ENCODE assay signal across 7 mouse cellular contexts in genomic region chr13:99344599-99345575, GRCm38 (mm10). TPM values are rescaled to one million over a fixed set of nuclear protein-coding genes. Genes with fewer than 3 reads are reported as not detected.
DNase-seq lines count a peak whose midpoint lies in the region; ATAC-seq and TF ChIP-seq lines count a peak whose summit lies in the region.

Gene Ptcd2, minus strand, starts transcription at chr13:99344705.
Gene Mrps27, plus strand, starts transcription at chr13:99344786.

- DNase-seq in adrenal gland, postnatal 10 days, result peak; percentile 99
- peak; percentile 98 for DNase-seq in embryonic facial prominence, embryonic 10.5 days (ENCODE audit: low spot score)
- no peak for DNase-seq in gonadal fat pad, adult 2 months (ENCODE audit: low read depth)
- DNase-seq in left cerebral cortex, postnatal 4 days, result peak; percentile 99

- peak within 1 kb of the TSS; percentile 77 for H3K9ac ChIP-seq in intestine, postnatal 0 days (ENCODE audit: low read depth, low read length)
- peak within 1 kb of the TSS; percentile 83 for H3K9ac ChIP-seq in midbrain, embryonic 12.5 days (replicated peaks)

- ATAC-seq in intestine, postnatal 0 days, result peak; percentile 98
- ATAC-seq in midbrain, embryonic 12.5 days (ENCODE audit: low FRiP score, low read depth), result peak; percentile 97

- peaks cover 60% of the 10 kb centered on the region for H3K36me3 ChIP-seq in embryonic facial prominence, embryonic 10.5 days (replicated peaks)
- H3K36me3 ChIP-seq in intestine, postnatal 0 days (ENCODE audit: control insufficient read depth, insufficient read depth), result peaks cover 35% of the 10 kb centered on the region
- H3K36me3 ChIP-seq in midbrain, embryonic 12.5 days, result peaks cover 33% of the 10 kb centered on the region
- peaks cover 23% of the 10 kb centered on the region for H3K36me3 ChIP-seq in small intestine, adult 2 months (ENCODE audit: control insufficient read depth, insufficient read depth, low read length)

- H3K4me3 ChIP-seq in embryonic facial prominence, embryonic 10.5 days, result peak within 1 kb of the TSS; percentile 92
- peak within 1 kb of the TSS; percentile 66 for H3K4me3 ChIP-seq in intestine, postnatal 0 days (ENCODE audit: low read depth, low read length)
- peak within 1 kb of the TSS; percentile 77 for H3K4me3 ChIP-seq in midbrain, embryonic 12.5 days
- H3K4me3 ChIP-seq in small intestine, adult 2 months (ENCODE audit: low read depth, low read length), result peak within 1 kb of the TSS; percentile 70

- peak within 1 kb of the TSS; percentile 72 for H3K4me2 ChIP-seq in intestine, postnatal 0 days (replicated peaks; ENCODE audit: low read depth)
- peak within 1 kb of the TSS; percentile 71 for H3K4me2 ChIP-seq in midbrain, embryonic 12.5 days (replicated peaks)

- peak; percentile 20; the same call in 1 of the 2 replicates for TF ChIP-seq CTCF in intestine, postnatal 0 days (IDR thresholded peaks at IDR 0.05; ENCODE audit: low read depth)
- TF ChIP-seq CTCF in small intestine, adult 2 months (IDR thresholded peaks at IDR 0.05; ENCODE audit: extremely low read depth, insufficient read length, insufficient replicate concordance, low read depth, low read length), result no peak

- H3K4me1 ChIP-seq in embryonic facial prominence, embryonic 10.5 days, result peaks cover 16% of the 10 kb centered on the region
- 0 out of 2 replicates have a peak, but pooled peaks cover 9% of the 10 kb centered on the region for H3K4me1 ChIP-seq in intestine, postnatal 0 days (replicated peaks; ENCODE audit: control insufficient read depth, insufficient read depth, low read length)
- peaks cover 17% of the 10 kb centered on the region for H3K4me1 ChIP-seq in midbrain, embryonic 12.5 days
- H3K4me1 ChIP-seq in small intestine, adult 2 months (ENCODE audit: control insufficient read depth, insufficient read depth, insufficient read length, low read length), result peaks cover 3% of the 10 kb centered on the region; the same call in 1 of the 2 replicates

- no peaks in the 10 kb centered on the region for H3K9me3 ChIP-seq in embryonic facial prominence, embryonic 10.5 days
- no peaks in the 10 kb centered on the region for H3K9me3 ChIP-seq in intestine, postnatal 0 days (ENCODE audit: control insufficient read depth)
- no peaks in the 10 kb centered on the region for H3K9me3 ChIP-seq in midbrain, embryonic 12.5 days

- peak within 1 kb of the TSS; percentile 95 for H3K27ac ChIP-seq in embryonic facial prominence, embryonic 10.5 days (replicated peaks)
- H3K27ac ChIP-seq in intestine, postnatal 0 days (ENCODE audit: low read depth, low read length), result peak within 1 kb of the TSS; percentile 51
- H3K27ac ChIP-seq in midbrain, embryonic 12.5 days (replicated peaks), result peak within 1 kb of the TSS; percentile 79
- peak within 1 kb of the TSS; percentile 50 for H3K27ac ChIP-seq in small intestine, adult 2 months (ENCODE audit: insufficient read depth, low read depth, low read length)

- TF ChIP-seq POLR2A in small intestine, adult 2 months (IDR thresholded peaks at IDR 0.05; ENCODE audit: low read depth, low read length), result peak; percentile 70

- intact Hi-C loops in left cerebral cortex, postnatal 4 days (cut with DNase I), result no loop called here

- WGBS in embryonic facial prominence, embryonic 10.5 days, result 3% methylated on average over 39 of the region's 39 CpGs
- 1% methylated on average over 39 of the region's 39 CpGs for whole genome bisulfite sequencing in intestine, postnatal 0 days
- WGBS in midbrain, embryonic 12.5 days, result 3% methylated on average over 39 of the region's 39 CpGs
- 2% methylated on average over 39 of the region's 39 CpGs for WGBS in small intestine, adult 2 months

- H3K27me3 ChIP-seq in embryonic facial prominence, embryonic 10.5 days (replicated peaks; ENCODE audit: low read depth, poor library complexity, severe bottlenecking), result no peaks in the 10 kb centered on the region
- H3K27me3 ChIP-seq in intestine, postnatal 0 days (replicated peaks; ENCODE audit: control insufficient read depth, insufficient read depth, low read length), result no peaks in the 10 kb centered on the region
- H3K27me3 ChIP-seq in midbrain, embryonic 12.5 days, result no peaks in the 10 kb centered on the region
- H3K27me3 ChIP-seq in small intestine, adult 2 months (ENCODE audit: control insufficient read depth, insufficient read depth, low read length), result no peaks in the 10 kb centered on the region

RNA-seq across cellular contexts. Expression of gene Ptcd2, which starts in this region (rescaled TPM):
- total RNA-seq in adrenal gland, postnatal 10 days (2021), result 10 to 100 TPM; 33.8 to 43.0 TPM
- 52.9 and 55.0 TPM in 2 replicates for polyA plus RNA-seq in embryonic facial prominence, embryonic 10.5 days (2016; fragmentation: Nextera tagmentation; extraction: Ambion mirVana)
- polyA plus RNA-seq in gonadal fat pad, adult 2 months (2012; rRNA removed), result 11.1 and 11.2 TPM in 2 replicates
- 28.3 and 28.5 TPM in 2 replicates for polyA plus RNA-seq in intestine, postnatal 0 days (2015; fragmentation: Nextera tagmentation; extraction: Ambion mirVana)
- 10 to 100 TPM; 31.7 to 33.5 TPM for total RNA-seq in left cerebral cortex, postnatal 4 days (2021)
- 47.8 and 48.4 TPM in 2 replicates for polyA plus RNA-seq in midbrain, embryonic 12.5 days (2016; fragmentation: Nextera tagmentation; extraction: Ambion mirVana)
- polyA plus RNA-seq in small intestine, adult 2 months (2012; rRNA removed), result 3.6 and 9.4 TPM in 2 replicates

RNA-seq across cellular contexts. Expression of gene Mrps27, which starts in this region (rescaled TPM):
- 10 to 100 TPM; 51.6 to 56.7 TPM for total RNA-seq in adrenal gland, postnatal 10 days (2021)
- polyA plus RNA-seq in embryonic facial prominence, embryonic 10.5 days (2016; fragmentation: Nextera tagmentation; extraction: Ambion mirVana), result 82.8 and 88.2 TPM in 2 replicates
- 15.0 and 15.3 TPM in 2 replicates for polyA plus RNA-seq in gonadal fat pad, adult 2 months (2012; rRNA removed)
- 17.2 and 17.4 TPM in 2 replicates for polyA plus RNA-seq in intestine, postnatal 0 days (2015; fragmentation: Nextera tagmentation; extraction: Ambion mirVana)
- total RNA-seq in left cerebral cortex, postnatal 4 days (2021), result 10 to 100 TPM; 28.3 to 28.7 TPM
- 46.7 and 49.3 TPM in 2 replicates for polyA plus RNA-seq in midbrain, embryonic 12.5 days (2016; fragmentation: Nextera tagmentation; extraction: Ambion mirVana)
- polyA plus RNA-seq in small intestine, adult 2 months (2012; rRNA removed), result 5.6 and 7.8 TPM in 2 replicates
